Mouse (Mus musculus) small intestine, adult 2 months (tissue): Measurements from ENCODE around the gene Adrb1. TPM values are rescaled to one million over a fixed set of nuclear protein-coding genes. Genes with fewer than 3 reads are reported as not detected.

ENCODE experiments used
- H3K27ac ChIP-seq: fragments of 200-500 bp; 2 replicates; pipeline ENCODE4 v1.5.1; 2012; ENCODE audit warnings: low read depth, low read length, control low read depth, inconsistent platforms; ENCODE audit not compliant: insufficient read depth
- H3K27me3 ChIP-seq: fragments of 200-500 bp; 2 replicates; pipeline ENCODE4 v1.6.1; 2012; ENCODE audit warnings: mild to moderate bottlenecking, moderate library complexity, low read length, inconsistent platforms; ENCODE audit not compliant: control insufficient read depth, insufficient read depth
- H3K36me3 ChIP-seq: fragments of 200-500 bp; 2 replicates; pipeline ENCODE4 v1.6.1; 2012; ENCODE audit warnings: mild to moderate bottlenecking, low read length, control low read depth, inconsistent platforms; ENCODE audit not compliant: control insufficient read depth, insufficient read depth
- H3K4me1 ChIP-seq: fragments of 200-500 bp; 2 replicates; pipeline ENCODE4 v1.6.1; 2012; ENCODE audit warnings: low read length, inconsistent platforms, mixed read lengths; ENCODE audit not compliant: control insufficient read depth, insufficient read depth, insufficient read length
- H3K4me3 ChIP-seq: fragments of 200-500 bp; 2 replicates; pipeline ENCODE4 v1.5.1; 2012; ENCODE audit warnings: low read depth, mild to moderate bottlenecking, control low read depth, inconsistent platforms, low read length, moderate library complexity
- CTCF ChIP-seq: fragments of 200-500 bp; IDR thresholded peaks from 2 replicates; pipeline ENCODE4 v1.5.1; 2012; ENCODE audit warnings: low read depth, mild to moderate bottlenecking, control low read depth, inconsistent platforms, low read length, moderate library complexity, mixed read lengths; ENCODE audit not compliant: insufficient replicate concordance, insufficient read length; ENCODE audit errors: extremely low read depth
- POLR2A ChIP-seq: fragments of 200-500 bp; IDR thresholded peaks from 2 replicates; pipeline ENCODE4 v1.6.1; 2012; ENCODE audit warnings: low read depth, mild to moderate bottlenecking, control low read depth, inconsistent platforms, low read length, moderate library complexity
- WGBS: fragments of 180-500 bp; shearing (Covaris S2); methylation state at CpG from one replicate; pipeline ENCODE4 v1.1.7; 2018; 5-methylcytosine and 5-hydroxymethylcytosine counted together
- polyA plus RNA-seq: library from polyadenylated mRNA; depleted of rRNA; stranded (reverse); fragments of >200 nt; gene quantifications from 2 replicates; pipeline ENCODE4 v1.2.3, GENCODE M21; 2012

Adrb1 gene
- polyA plus RNA-seq, 1 experiment: 3.1 TPM

DNA sequence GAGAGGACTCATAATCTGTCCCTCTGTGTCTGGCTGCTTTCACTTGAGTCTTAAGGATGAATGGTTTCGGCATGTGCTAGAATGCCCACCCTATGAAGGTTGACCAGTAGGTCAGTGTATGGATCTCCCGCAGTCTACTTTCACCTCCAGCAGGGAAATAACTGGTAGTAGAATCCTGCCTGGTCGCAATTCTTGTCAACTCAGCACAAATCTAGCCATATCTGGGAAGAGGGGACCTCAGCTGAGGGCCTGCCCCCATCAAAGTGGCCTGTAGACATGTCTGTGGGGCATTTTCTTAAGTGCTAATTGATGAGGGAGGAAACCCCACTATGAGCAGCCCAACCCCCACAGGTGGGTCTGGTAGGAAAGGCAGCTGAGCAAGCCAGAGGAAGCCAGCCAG lies 30.9 kb upstream of the Adrb1 start:
- Histone ChIP-seq H3K27me3 (no peaks in the 10 kb centered on the region), H3K4me1 (peaks cover 3% of the 10 kb centered on the region), H3K4me3 (no peak overlapping the region), H3K36me3 (no peaks in the 10 kb centered on the region), H3K27ac (no peak overlapping the region)
- TF ChIP-seq POLR2A: no peak
- TF ChIP-seq CTCF: no peak
- 95% methylated on average over 3 of the region's 3 CpGs for WGBS

DNA sequence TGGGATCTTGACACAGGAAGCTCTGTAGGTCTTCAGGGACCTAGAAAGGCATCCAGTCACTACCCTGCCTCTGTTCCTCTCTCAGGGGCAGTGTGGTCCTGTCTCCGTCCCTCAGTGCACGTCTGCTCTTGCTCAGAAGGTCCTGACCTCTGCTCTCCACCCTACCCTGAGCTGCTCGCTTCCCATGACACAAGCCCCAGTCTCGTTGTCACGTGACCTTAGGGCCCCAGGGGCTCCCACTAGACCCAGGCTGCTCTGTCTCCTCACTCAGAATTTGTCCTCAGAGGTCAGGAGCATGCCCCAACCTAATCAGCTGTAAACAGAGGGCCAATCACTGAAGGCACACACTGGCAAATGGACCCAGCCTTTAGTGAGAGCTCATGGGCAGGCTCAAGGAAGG lies 29.5 kb upstream of the Adrb1 start:
- no peaks in the 10 kb centered on the region for H3K27me3 ChIP-seq
- WGBS: 55% methylated on average over 5 of the region's 5 CpGs
- H3K4me3 ChIP-seq: no peak overlapping the region
- TF ChIP-seq CTCF (no peak), POLR2A (no peak)
- H3K27ac ChIP-seq: no peak overlapping the region
- H3K36me3 ChIP-seq: no peaks in the 10 kb centered on the region
- peaks cover 3% of the 10 kb centered on the region for H3K4me1 ChIP-seq

DNA sequence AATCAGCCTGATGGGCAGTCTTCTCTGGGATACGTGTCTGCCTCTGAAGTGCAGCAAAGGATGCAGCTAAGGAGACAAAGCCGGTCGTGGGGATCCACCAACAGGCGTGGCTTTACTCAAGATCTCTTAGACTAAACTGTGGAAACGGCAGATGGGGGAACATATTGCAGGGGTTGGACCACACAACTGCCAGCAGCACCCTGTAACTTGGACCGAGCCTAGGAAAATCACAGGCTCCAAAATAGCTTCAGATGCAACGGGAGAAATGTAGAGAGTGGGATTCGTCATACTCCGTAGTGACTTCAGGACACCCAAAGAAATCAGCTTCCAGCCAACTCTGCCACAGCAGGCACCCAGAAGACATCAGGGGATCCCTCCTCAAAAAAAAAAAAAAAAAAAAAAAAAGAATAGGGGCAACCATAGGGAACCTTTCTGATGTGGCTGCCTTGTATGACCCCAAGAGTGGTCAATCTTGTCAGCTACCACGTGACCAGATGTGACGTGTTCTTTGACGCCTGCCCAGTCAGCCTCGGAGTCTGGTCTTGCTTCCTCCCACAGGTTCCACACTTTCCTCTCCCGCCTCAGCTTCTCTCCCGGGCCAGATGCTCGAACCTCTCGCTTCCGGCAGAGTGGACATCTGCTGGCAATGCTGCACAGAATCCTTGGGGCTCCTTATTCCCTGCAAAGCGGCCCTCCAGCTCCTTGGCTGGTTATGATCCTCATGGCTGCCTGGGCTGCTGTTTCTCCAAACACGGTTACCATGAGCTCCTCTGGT lies 24.4 kb upstream of the Adrb1 start:
- 88% methylated on average over 20 of the region's 20 CpGs for WGBS
- Histone ChIP-seq H3K36me3 (no peaks in the 10 kb centered on the region), H3K27ac (no peak overlapping the region), H3K27me3 (no peaks in the 10 kb centered on the region), H3K4me1 (no peaks in the 10 kb centered on the region), H3K4me3 (no peak overlapping the region)
- TF ChIP-seq POLR2A: no peak
- no peak for TF ChIP-seq CTCF

DNA sequence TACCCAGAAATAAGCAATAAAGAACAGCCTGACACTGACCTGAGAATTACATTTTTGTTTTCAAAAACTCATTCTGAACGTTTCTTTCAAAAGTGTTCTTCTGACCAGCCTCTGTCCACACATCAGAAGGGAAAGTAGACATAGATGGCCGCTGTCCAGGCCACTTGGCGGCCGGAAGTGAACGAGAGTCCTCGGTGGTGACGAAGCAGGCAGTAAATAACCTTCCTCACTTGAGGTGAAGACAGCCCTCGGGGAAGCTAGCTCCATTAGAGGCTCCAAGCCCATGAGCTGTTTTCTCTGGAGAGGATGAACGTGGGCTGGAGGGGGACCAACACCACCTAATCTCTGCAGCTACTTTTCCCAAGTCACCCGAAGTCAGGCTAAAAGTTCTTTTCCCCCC lies 21.2 kb upstream of the Adrb1 start:
- Histone ChIP-seq H3K27me3 (no peaks in the 10 kb centered on the region), H3K27ac (no peak overlapping the region), H3K4me3 (no peak overlapping the region), H3K36me3 (no peaks in the 10 kb centered on the region), H3K4me1 (peaks cover 11% of the 10 kb centered on the region)
- 60% methylated on average over 10 of the region's 10 CpGs for WGBS
- no peak for TF ChIP-seq CTCF
- TF ChIP-seq POLR2A: no peak

DNA sequence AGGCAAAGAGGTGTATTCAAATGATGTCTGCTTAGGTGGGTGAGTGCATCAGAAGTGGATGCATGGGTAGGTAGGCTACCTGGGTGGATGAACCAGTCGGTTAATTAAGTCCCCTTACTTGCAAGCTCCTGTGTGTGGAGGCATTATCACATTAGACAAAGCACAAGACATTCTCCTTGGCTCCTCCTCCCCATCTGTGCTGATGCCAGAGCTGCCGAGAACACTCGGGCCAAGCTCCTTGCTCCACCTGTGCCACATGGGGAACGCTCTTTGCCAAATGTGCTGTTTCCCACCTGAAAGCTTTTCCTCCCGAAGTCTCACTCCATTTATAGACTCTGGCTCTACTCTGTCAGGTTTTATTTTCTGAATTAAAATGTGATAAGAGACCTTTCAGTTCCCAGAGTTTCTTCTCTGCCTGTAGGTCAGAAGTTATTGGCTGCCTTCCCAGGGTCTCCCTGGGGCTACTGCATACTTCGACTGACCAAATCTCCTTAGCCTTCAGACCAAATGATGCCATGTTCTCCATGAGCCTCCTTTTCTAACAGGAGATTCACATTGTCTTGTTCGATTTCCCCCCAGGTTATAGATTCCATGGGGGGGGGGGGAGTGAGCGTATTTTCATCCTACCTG lies 20.5 kb upstream of the Adrb1 start:
- TF ChIP-seq POLR2A (no peak), CTCF (no peak)
- Histone ChIP-seq H3K36me3 (no peaks in the 10 kb centered on the region), H3K27me3 (no peaks in the 10 kb centered on the region), H3K27ac (no peak overlapping the region), H3K4me3 (no peak overlapping the region), H3K4me1 (peaks cover 11% of the 10 kb centered on the region)
- WGBS: 69% methylated on average over 8 of the region's 8 CpGs

DNA sequence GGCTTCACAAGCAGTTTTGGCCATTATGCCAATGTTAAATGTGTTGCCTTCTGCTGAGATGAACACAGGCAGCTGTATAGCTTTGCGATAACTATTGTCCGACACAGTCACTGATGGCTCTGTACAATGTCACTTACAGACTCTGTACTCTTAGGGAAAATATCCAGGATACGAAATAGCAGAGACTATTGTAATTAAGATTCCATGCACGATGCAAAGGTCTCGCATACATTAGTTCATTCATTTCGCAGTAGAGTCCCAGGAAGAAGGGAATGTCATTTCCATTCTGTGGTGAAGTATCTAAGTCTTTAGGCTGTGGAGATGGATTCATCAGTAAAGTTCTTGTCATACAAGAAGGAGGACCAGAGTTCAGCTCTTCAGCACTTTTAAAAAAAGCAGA lies 20.0 kb upstream of the Adrb1 start:
- H3K4me1 ChIP-seq: peaks cover 11% of the 10 kb centered on the region
- H3K36me3 ChIP-seq: no peaks in the 10 kb centered on the region
- H3K27me3 ChIP-seq: no peaks in the 10 kb centered on the region
- TF ChIP-seq CTCF: no peak
- no peak for TF ChIP-seq POLR2A
- H3K27ac ChIP-seq: no peak overlapping the region
- WGBS: 92% methylated on average over 6 of the region's 6 CpGs
- H3K4me3 ChIP-seq: no peak overlapping the region

DNA sequence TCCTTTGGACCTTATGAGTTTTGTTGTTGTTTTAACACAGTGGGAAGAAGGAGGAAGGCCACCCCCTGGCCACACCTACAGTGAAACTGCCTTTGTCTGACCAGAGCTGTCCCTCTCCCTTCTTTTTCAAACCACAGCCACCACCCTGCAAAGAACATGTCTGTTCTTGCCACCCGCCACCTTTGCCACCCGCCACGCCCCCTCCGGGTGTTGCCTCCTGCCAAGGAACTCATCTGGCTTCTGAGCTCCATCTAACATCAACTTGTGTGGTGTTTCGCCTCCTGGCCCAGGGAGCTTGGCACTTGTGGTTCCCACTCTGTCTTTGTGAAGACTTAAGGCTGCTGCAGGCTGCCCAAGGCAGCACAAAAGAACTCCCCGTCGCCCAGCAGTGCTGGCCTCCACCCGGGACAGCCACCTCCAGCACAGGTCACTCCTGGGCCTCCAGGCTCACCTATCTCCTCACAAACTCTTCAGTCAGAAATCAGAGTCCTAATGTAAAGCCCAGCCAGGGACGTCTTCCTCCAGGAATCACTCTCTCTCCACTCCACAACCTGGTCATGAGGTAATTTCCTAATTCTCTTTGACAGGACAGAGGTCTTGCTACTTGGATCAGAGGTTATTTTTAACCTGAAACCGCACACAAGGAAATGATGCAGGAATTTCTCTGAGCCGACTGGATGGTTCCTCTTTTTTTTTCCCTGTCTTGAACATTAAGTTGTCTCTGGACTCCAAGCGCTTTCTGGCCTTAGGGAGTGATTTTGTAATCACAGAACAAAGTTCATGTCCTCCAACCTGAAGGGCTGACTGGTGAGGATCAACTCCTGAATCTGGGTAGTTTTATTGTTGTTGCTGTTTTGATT lies 18.5 kb upstream of the Adrb1 start:
- 26% methylated on average over 12 of the region's 12 CpGs for whole genome bisulfite sequencing
- Histone ChIP-seq H3K27me3 (no peaks in the 10 kb centered on the region), H3K4me3 (no peak overlapping the region), H3K4me1 (peaks cover 11% of the 10 kb centered on the region), H3K27ac (no peak overlapping the region), H3K36me3 (no peaks in the 10 kb centered on the region)
- TF ChIP-seq CTCF: no peak
- no peak for TF ChIP-seq POLR2A
